Mouse (Mus musculus) spleen, adult 18-20 months (tissue): ENCODE measurements at regions not wholly inside any gene's neighbourhood (a gene's known extent, or its start where the extent isn't known, plus 50 kb on each side); places are given as distances from the start of the nearest gene placed in this dataset.
A peak's percentile ranks its signal among the peaks of the same experiment; 100 is the strongest.

Experiments
- DNase-seq, 2 experiments: peaks; one replicate each; pipeline ENCODE4 v3.0.0; 2022; ENCODE audit warnings: mixed read lengths in 2 of 2

DNA sequence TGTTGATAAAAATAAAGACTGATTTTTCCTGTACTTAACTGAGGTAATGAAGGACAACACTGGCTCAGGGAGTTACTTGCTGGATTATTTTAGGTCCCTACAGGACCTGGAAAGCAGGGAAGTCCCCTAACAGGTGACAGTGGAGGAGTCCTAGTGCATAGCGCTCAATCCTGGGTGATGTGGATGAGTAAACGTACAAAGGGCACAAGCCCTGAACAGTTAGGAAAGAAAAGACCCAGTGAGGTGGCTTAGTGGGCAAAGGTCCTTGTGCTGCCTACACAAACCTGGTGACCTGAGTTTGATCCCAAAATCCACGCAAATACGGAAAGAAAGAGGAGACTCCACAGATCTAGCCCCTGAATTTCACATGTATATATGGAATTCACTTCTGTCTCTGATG, 99.1 kb downstream of the Hes1 start:
- no peak for DNase-seq

DNA sequence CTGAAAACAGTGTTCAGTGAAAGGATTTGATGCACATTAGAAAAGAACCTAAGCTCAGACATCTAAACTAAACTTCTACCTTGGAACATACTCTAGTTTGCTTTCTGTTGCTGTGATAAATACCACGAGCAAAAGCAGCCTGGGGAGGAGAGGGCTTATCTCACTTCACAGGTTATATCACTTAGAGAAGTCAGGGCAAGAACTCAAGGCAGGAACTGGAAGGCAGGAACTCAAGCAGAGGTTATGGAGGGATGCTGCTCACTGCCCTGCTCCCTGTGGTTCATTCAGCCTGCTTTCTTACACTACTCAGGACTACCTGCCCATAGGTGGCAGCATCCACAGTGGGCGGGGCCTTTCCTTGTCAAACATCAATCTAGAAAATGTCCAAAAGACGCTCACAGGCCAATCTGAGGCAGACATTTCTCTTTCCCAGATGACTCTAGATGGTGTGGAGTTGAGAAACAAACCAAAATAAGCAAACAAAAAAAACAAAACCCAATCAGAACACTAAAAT, 101.5 kb downstream of the Hes1 start:
- no peak for DNase-seq

DNA sequence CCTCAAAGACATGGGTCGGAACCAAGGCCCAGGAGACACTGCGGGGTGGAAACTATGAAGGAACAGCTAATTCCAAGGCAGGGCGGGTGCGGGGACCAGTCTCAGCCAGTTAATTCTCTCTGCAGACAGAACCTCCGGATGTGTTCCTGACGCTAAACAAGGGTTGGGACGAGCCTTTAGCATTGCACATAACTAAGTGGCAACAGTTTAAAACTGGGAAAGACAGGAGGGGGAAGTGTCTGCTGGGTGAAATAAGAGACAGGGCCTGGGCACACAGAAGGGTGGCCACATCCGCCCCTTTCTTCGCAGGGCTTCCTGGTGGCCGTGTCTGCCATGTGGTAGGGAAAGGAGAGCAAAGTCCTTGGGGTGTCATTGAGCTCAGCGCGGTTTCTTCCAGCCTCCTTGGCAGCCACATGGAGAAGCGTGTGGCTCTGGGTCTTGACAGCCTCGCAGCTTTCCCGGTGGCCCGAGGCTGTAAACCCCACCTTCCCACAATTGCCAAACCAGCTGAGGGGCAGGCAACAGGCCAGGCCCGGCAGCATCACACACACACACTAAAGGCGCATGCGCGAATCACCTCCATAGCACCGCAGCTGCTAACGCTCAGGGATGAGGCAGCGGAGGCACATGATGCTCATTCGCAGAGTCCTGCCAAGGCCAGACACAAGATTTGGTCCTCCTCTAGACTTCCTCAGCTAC, 95.8 kb downstream of the Cpn2 start:
- no peak for DNase-seq

DNA sequence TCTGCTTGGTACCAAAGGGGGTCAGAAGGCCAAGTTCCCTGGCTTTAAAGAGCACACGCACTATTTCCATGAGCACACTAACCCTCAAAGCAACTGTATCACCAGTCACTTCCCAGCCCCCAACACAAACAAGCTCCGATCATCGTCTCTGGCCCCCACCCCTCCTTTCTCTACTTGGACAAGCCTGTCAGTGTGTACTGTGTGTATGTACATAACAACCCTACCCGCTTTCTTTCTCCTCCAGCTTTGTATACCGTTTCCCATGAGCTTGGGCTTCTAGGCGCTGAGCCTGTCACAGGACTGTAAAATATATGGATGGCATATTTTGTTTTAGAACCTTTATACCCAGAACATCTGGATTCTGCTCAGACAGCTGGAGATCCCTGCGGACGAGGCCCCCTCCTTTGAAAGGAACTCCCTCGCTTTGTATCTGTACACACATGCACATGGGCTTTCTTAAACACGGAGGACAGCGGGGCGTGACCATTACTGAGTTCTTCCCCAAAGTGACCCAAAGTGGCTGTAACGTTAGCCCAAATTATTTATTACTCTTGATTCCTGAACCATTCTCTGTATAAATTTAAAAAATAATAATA, 95.1 kb downstream of the Cpn2 start:
- DNase-seq: no peak

DNA sequence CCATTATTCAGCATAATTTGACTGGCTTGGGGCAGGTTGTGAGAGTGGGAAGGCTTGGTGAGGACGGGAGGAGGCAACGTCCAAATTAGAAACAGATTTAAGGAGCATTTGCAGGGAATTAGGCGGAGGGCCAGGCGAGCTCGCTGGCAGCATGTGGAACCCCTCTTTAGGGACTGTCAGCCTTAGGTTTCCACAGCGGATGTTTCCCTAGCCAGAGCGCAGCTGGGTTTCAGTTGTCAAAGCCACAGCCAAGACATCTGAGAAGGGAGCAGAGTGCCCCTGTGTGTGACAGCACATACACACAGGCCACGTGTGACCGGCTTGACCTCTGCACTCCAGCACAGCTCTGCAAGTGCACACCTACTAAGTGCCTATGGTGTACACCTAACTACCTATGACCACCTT, 94.5 kb downstream of the Cpn2 start:
- DNase-seq: no peak

DNA sequence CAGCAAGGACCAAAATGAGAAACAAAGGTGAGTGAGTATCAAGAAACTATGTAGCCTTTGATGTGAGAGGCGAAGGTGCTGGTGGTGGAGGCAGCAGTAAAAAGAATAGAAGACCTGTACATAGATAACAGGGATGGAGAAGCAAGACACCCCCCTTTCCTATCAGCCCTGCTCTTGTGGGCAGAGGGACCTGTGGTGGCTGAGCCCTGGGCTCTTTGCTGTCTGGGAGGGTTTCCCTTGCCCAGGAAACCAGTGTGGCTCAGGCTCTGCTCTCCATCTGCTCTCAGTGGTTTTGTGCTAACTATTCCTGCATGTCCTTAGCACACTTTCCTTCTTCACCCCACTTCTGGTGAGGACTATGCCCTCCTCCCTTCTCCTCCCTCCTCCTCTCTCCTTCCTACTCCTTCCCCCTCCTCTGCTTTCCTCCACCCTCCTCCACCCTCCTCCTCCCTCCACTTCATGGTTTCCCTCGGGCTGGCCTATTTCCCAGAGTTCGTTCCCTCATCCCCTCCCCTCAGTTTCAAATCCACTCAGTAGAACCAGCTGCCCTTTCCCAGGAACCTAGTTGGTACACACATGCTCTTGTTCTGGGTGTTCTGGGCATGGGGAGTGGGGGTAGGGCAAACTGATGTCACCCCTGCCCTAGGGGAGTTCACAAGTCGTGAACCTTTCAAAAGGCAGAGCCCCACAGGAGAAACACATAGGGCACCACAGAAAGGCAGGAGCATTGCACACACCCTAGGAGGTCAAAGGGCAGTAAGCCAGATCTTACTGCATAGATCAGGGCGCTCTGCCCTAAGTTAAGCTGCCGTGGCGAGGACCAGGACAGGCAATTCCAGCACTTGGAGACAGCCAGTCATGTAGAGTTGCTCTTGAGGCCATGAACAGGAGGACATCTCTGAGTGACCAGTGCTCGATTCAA, 93.1 kb downstream of the Cpn2 start:
- no peak for DNase-seq

DNA sequence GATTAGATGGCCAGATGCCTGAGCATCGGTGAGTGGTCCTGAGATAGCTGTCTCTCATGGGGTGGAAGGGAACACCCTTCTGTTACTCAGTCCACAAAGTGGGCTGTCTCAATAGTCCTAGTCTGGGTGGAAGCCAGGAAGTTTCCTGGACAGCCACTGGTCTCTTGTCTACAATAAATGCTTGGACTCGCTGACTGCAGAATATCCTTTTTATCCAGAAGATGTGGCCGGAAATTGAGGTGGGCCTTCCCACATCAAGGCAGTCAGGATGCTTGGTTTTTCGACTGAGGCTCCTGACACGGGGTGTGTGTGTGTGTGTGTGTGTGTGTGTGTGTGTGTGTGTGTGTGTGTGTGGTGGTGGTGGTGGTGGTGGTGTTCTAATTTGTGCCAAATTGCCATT, 91.0 kb downstream of the Cpn2 start:
- DNase-seq: no peak

DNA sequence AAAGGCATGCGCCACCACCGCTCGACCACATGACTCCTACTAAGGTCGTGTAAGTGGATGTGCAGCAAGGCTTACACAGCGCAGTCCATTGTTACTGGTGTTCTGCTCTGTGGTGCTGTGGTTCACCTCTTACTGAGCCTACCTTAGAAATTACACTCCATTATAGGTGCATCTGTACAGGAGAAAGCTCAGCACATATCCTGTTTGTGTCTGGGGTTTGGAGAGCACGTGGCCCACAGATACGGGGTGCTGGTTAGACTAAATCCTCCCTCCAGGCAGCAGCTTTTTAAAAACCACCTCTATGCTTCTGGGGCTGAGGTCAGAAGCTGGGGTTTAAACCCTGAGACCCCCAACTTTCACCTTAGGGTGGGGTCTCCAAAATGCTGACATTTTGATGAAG, 89.5 kb downstream of the Cpn2 start:
- no peak for DNase-seq

DNA sequence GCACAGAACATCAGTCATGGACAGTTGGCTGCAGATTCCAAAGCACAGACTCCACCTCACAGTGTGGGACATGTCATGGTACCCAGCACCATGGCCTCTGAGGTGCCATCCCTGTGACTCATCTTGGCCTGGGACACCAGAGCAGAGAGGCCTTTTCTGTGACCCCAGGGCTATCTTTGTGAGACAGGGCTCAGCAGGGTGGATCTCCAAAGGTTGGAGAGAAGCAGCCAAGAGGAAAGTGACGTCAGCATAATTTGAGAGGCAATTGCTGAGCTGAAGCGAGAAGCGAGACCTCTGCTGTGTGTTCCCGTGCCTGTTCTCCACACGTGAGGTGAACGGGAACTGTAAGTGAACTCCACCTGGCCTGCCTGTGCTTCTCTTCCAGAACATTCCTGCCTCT, 88.7 kb downstream of the Cpn2 start:
- DNase-seq: no peak

DNA sequence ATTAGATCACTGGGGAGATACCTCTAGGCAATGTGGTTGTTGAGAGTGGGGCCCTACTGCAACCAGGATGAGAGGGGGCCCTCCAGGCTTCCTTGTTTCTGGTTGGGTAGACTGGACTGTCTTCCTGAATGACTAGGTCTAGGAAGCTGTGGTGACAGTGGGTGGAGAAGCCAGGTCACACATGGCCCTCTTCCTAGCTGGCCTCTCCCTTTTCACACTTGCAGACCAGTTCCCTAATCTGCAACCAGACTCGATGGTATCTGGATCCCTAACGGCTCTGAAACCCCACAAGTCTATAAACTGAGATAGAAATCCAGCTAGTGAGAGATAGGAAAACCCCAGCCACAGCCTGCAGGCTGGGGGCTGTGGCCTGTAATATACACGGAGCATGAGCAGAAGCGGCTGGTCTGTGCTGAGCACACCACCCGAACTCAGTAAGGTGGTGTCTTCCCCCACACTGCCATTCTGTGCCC, 87.8 kb downstream of the Cpn2 start:
- no peak for DNase-seq

DNA sequence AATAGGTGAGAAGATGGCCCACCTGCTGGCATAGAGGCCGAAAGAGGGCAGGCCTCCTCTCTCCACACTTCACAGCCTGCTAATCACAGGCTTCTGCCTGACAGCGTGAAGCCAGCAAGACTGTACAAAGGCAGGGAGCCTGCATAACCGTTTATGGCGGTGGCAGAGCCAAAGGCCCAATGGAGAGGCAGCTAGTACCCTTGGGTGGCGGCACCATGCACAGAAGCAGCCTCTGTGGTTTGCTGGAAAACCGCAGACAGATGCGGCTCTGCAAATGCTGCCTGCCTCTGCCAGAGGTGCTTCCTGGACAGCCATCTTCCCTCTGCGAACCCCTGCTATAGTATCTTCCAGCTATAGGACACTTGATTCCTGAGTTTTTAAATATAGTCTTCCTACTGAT, 86.2 kb downstream of the Cpn2 start:
- DNase-seq: no peak

DNA sequence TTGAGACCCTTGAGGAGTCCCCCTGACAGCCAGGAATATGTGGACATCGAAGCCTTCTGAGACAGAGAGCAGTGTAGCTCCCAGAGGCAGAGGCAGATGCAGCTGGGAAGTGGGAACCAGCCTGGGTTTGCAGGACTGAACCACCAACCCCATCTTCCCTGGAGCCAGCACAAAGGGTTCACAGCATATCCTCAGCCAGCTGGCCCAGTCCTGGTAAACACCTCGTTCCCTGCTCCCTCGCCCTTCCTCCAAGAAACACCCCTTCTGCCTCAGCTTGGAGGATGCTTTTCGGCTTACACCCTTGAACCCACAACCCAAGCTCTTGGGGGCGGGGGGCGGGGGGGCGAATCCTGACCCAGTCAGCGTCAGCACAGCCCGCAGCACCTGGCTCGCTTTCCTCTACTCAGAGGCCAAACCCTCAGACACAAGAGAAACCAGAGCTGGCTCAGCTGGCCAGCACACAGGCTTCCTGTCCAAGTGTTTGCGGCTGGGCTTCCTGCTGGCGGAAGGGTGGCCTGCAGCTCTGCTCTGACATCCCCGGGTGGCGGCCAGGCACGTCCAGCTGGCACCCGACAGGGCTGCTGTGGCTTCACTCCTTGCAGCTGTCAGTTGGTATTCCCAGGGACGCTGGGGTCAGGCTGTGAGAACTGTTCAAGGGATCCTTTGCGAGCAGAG, 82.6 kb downstream of the Cpn2 start:
- DNase-seq: peak; percentile 36 to 39

DNA sequence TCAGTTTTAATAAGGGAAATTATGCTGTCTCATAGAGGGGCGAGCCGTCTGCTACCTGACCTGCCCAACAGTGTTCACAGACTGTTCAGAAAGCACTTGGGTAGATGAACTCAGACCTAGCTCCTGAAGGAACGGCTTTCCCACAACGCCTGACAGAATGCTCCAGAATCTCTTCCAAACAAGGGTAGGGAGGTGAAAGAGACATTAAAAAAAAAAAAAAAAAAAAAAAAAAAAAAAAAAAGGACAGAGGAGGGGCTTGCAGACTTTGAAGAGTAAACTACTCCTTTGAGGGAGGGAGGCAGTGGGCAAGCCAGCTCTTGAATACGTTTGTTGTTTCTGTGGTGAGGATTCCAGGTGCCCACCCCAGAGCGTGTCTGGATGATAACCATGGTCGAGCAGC, 81.6 kb downstream of the Cpn2 start:
- DNase-seq: no peak

DNA sequence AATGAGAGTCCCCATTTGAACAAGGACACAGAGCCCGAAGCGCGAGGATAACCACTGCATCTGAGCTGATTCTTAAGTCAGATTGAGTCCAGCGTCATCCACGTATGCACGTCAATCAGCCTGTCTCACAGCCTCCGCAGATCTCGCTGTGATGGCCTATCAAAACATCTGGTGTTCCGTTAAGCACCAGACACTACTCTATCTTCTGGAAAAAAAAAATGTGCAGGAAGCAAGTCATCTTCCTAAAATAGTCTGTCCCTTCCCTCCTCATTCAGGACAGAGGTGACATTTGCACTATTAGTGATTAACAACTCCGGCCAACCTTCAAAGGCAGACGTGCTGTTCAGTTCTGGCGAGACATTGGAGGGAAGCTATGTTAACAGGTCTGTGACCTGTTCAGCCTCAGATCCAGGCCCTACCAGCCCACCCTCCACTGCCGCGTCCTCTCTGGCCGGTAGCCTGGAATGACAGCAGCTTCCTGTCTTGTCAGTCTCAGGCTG, 81.0 kb downstream of the Cpn2 start:
- no peak for DNase-seq

DNA sequence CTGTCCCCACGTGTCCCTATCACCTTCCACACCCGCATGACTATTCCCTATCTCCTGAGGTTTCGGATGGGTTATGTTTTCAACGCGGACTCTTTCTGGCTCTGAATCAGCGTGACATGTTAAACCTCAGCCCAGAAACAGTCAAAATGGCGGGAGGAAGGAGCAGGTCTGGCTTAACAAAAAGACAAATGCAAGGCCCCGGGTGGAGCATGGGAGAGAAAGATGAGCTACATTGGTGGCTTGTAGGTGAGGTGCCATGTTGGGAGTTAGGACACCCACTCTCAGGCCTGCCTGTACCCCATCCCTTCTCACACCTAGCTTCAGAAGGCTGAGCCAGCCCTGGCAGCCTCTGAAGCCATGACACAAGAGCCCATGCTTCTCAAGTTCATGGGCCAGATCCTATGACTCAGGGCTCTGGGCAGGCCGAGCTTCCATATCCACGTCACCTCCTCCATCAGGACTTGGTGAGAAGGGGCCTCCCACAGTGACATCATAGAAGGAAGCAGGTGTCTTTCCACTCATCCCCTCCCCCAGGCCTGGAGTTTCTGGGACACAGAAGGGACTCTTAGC, 80.5 kb downstream of the Cpn2 start:
- DNase-seq: no peak

DNA sequence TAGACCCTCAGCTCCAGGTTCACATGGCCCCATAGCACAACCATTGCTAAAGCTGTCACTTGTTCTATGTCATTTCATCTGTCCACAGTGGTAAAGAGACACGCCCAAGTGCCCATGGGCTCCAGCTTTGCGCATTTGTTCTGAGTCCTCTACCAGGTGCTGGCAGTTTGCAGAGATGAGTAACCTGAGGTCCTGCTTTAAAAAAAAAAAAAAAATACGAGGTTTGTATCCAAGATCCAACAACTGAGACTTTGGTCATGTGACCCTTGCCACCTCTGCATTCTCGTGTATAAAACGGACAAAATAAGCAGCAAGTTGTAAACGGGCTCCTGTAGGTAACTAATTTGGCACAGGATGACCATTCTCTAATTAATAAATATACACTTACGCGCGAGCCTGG, 79.9 kb downstream of the Cpn2 start:
- no peak for DNase-seq

DNA sequence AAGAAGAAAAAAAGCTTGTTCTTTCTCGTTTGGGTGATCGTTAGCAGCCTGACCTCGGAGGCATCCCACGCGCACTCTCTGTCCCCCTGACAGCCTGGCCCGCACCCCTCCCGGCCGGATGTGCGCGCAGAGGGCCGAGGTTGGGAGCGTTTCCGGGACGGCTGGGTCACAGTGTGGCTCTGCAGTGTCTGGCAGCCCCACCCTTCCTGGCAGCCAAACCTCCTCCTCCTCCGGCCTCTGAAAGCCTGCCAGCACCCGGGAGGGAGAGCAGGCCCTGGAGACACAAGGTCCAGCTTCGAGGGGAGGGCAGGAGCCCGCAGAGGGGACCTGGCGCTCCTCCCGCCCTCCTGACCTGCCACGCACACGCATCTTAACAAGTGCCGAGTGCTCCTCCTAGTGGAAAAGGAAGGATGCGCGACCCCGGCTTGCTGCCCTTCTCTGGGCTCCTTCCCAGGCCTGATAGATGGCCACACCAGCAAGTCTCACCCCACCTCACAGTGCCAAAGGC, 79.3 kb downstream of the Cpn2 start:
- peak; percentile 77 to 82 for DNase-seq

DNA sequence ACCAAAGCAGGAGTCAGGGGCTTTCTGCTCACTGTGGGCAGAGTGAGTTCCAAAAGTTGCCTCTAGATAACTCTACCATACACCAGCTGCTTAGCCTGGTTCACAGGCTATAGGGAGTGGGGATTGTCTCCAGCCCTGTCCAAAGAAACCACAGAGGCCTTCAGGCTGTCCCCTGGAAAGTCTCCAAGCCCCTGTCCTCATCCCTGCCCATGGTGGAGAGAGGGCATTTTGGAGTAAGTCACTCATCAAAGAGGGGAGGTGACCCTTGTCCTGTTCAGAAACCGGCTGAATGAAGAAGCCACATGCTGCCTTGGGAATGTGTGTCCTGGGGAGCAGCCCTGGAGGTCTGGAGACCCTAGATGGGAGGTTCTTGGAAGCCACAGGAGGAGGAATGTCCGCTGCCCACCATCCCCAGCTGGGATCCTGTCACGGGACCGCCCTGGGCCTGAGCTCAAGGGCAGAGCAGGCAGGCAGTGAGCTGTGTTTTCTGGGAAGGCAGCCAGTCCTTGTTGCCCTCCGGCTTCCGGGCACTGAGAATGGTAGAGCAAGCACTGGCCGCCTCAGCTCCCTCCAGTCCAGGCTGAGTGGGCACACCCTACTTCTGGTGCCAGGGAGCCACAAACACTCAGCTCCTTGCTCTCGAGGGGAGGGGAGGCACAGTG, 78.4 kb downstream of the Cpn2 start:
- DNase-seq: no peak

DNA sequence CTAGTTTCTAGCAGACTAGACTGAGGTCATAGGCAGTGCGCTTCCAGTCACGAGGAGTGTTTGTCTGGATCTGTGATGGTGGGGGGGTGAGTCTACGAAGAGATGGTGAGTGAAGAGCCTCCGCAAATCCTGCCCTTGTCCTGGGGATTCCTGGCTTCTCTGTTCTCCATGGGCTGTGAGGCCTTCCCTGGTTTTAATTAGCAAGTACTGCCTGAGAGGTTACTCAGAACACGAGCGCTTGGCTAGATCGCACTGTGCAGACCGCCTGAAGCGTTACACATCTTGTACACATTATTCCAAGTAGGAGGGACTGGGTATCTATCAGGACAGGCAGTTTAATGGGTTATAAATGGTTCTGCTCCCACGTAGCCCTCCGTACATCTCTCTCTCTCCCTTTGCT, 76.9 kb downstream of the Cpn2 start:
- DNase-seq: no peak

DNA sequence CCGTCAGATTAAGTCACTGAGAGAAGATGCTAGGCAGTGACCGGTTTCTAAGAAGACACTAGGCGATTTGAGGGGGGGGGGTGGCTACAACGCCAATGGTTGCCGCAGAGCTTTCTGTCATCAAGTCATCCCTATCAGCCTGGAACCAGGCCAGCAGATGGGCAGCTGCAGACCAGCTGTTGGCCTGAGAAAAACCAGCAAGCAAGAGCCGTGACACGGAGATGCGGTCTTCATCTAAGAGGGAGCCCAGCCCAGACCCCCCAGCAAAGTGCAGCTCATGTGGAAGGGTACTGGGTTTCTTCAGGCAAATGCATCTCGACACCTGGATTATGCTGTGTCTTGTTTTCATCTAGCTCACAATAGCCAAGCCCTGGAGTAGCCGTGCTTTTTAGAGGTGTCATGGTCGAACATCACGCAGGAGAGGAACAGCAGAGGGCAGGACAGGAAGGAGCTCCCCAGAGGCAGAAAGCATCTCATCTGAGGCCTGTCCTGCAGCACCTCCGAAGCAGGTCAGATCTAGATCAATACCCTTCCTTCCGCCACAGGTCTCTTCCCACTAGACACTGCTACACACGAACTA, 76.3 kb downstream of the Cpn2 start:
- DNase-seq: no peak
